Mouse (Mus musculus) E14TG2a.4 (cell line): ENCODE data around the gene Dapk1.

ENCODE experiments used
- CTCF ChIP-seq: conservative IDR thresholded peaks from 2 replicates; pipeline ENCODE4 v1.5.1; 2014; ENCODE audit warnings: low read length
- NANOG ChIP-seq: IDR thresholded peaks from 2 replicates; pipeline ENCODE4 v1.6.1; 2014; ENCODE audit warnings: borderline replicate concordance, low read length, mixed read lengths
- POU5F1 ChIP-seq: IDR thresholded peaks from 2 replicates; pipeline ENCODE4 v1.6.1; 2014; ENCODE audit warnings: low read length, borderline replicate concordance

DNA sequence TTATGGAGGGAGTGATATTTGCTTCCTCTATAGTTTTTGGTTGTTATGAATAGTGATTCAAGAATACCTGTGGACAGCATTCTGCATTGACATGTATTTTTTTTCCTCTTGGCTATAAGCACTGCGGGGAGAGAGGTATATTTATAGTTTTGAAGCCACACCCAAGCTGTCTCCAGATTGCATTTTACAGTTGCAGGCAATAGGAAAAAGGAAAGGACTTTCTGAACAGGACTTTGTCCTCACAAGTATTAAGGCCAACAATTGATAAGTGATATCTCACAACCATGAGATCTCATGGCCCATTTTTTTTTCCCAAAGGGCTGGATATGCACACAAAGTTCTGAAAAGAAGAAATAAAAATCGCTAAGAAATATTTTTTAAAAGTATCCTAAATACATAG, 207.9 kb downstream of the Dapk1 start:
- TF ChIP-seq CTCF: no peak
- TF ChIP-seq NANOG: no peak
- TF ChIP-seq POU5F1: no peak
